Mouse (Mus musculus) bone marrow macrophage, adult 2 months (primary cell): ENCODE results near the gene Gm17655. TPM values are rescaled to one million over a fixed set of nuclear protein-coding genes. Genes with fewer than 3 reads are reported as not detected.

Source experiments
- H3K27ac ChIP-seq: 2 replicates; pipeline ENCODE4 v1.5.1; 2012; ENCODE audit warnings: low read depth, low read length; ENCODE audit not compliant: insufficient read depth
- H3K4me1 ChIP-seq: 2 replicates; pipeline ENCODE4 v1.6.1; 2012; ENCODE audit warnings: low read length; ENCODE audit not compliant: control insufficient read depth, insufficient read depth
- H3K4me3 ChIP-seq: 2 replicates; pipeline ENCODE4 v1.5.1; 2012; ENCODE audit warnings: mild to moderate bottlenecking, low read length, moderate library complexity; ENCODE audit not compliant: insufficient read depth
- CTCF ChIP-seq: IDR thresholded peaks from 2 replicates; pipeline ENCODE4 v1.5.1; 2012; ENCODE audit warnings: low read depth, mild to moderate bottlenecking, low read length, moderate library complexity
- POLR2A ChIP-seq: IDR thresholded peaks from 2 replicates; pipeline ENCODE4 v1.6.1; 2012; ENCODE audit warnings: mild to moderate bottlenecking, low read depth, low read length, borderline replicate concordance
- polyA plus RNA-seq: library from polyadenylated mRNA; stranded (reverse); fragments of >200 nt; gene quantifications from 2 replicates; pipeline ENCODE4 v1.2.4, GENCODE M21; 2012; ENCODE audit not compliant: missing spikeins, insufficient read depth, insufficient read length

Gm17655 gene
- polyA plus RNA-seq, 1 experiment: 5.3 TPM

DNA sequence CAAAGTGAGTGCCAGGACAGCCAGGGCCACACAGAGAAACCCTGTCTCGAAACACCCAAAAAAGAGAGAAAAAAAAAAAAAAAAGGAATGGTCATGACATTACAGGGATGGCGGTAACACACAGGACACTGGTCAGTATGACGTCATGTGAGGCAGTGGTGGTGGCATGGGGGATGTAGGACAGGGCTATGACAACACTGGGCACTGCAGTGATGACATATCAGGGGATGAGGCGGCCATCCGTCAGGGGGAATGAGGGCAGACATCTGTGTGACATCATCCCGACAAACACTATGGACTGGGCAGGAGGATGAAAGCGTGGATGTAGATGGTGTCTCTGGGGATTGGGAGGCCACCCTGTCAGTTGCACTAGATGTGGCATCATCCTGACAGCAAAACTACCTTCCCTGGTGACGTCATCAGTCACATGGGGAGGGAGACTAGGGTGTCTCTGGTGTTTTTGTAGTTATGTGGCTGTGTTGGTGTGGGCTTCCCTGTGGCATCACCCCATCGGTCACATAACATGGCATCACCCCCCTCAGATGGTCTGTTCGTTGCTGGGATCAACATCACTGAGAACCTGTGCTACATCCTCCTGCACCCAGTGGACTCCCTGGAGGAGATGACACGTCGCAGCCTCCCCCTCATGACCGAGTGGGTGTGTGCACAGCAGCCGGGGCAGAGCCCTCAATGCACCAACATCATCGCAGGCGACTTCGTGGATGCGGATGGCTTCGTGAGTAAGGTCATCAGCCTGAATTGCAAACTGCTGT, 30.7 kb upstream of the Gm17655 start:
- Histone ChIP-seq H3K4me3 (no peak overlapping the region), H3K4me1 (peaks cover 3% of the 10 kb centered on the region; the same call in 1 of the 2 replicates), H3K27ac (no peak overlapping the region)
- TF ChIP-seq POLR2A (no peak), CTCF (no peak)

DNA sequence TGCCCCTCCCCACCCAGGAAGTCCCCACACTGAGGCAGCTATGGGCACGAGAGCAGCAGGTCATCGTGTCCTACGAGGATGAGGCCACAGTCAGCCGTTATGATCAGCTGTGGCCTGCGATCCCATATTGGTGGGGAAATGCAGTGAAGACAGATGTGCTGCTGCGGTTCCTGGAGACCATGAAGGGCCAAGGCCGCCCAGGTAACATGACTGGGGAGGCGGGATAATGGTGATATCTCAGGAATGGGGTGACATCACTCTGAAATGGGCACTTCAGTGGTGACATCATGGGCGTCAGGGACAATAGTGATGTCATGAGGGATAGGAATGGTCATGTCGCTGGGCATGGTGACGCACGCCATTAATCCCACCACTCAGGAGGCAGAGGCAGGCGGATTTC, 30.1 kb upstream of the Gm17655 start:
- Histone ChIP-seq H3K4me3 (no peak overlapping the region), H3K4me1 (peaks cover 3% of the 10 kb centered on the region; the same call in 1 of the 2 replicates), H3K27ac (no peak overlapping the region)
- TF ChIP-seq POLR2A (no peak), CTCF (no peak)

DNA sequence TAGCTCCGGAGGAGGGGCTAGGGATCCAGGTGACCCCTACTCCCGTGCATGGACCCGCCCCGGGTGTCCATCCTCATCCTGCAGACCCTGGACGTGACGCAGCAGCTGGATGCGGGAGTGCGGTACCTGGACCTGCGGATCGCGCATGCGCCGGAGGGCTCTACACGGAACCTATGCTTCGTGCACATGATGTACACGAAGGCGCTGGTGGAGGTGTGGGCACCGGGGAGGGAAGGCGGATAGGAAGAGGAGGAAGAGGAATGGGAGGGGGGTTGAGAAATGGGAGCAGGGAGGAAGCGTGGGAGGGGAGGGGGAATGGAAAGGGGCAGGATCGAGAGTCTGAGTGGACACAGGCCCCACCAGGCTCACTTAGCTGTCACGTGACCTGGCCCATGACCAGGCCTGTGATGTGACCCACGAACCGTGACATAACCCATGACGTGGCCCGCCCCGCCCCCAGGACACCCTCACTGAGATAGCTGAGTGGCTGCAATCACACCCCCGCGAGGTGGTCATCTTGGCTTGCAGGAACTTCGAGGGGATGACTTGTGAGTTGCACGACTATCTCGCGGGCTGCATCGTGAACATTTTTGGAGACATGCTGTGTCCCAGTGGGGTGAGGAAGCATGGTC, 29.5 kb upstream of the Gm17655 start:
- Histone ChIP-seq H3K27ac (no peak overlapping the region), H3K4me1 (peaks cover 3% of the 10 kb centered on the region; the same call in 1 of the 2 replicates), H3K4me3 (0 out of 2 replicates have a peak overlapping the region, but pooled peaks have one; percentile 22)
- no peak for TF ChIP-seq POLR2A
- no peak for TF ChIP-seq CTCF

DNA sequence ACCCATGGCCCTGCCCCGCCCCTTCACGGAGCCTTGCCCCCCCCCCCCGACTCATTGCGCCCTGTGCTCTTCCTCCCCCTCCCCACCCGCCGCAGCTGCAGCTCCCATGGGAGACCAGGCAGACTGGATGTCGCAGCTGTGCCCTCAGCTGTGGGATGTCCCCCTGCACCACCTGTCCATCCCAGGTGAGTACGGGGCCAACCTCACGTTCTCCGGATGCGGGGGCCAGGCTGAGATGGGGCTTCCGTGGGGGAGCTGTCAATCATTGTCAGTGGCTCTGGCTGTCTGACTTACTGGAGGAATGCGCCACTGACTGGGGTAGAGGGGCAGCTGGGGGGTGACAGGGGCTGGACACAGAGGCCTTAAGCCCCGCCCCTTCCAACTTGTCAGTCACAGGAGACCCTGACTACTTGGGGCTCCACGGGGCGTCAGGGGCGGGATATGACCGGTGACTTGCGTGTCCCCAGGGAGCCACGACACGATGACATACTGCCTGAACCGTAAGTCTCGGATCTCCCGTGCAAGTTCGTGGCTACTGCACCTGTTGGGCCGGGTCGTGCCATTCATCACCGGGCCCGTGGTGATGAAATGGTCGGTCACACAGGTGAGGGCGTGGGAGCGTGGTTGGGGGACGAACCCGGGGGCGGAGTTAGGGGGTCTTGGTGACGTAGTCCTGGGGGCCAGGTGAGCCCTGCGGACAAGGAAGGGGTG, 28.8 kb upstream of the Gm17655 start:
- Histone ChIP-seq H3K4me3 (peak overlapping the region; percentile 24), H3K4me1 (peaks cover 3% of the 10 kb centered on the region; the same call in 1 of the 2 replicates), H3K27ac (no peak overlapping the region)
- TF ChIP-seq CTCF (no peak), POLR2A (no peak)

DNA sequence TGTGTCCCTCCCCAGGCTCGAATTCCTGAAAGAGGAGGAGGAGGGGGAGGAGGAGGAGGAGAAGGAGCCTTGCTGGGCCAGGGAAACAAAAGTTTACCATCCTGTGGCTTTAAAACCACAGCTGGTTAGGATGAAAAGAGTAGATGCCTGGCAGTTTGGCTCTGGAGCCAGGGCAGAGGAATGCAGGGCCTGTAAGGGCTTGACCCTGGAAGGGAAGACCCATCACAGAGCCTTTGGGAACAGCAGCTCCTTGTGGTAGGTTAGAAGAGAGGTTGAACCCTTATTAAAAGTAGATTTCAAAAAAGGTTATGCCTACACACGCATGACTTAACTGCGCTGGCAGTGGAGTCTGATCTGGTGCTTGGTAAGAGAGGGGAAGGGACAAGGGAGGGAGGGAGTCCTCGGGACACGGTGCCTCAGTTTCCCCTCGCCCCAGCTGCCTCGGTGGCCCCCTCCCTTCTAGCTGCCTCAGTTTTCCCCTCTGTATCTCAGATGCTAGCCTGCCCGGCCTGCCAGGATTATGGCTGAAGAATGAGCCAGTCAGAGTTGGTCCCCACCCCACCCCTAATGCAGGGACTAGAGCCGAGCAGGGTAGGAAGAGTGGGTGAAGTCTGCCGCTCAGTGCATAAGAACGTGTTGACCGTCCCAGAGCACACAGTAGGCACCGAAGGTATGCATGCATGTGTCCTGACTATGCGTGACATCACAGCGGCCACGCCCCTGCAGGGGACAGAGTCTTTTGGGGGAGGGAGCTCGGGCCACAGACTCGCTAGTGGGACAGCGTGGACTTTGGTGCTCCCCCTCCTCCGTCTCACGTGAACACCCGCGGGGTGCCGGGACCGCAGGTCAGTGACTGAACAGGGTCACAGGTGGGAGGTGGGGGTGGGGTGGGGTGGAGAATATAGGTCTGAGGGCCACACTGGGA, 27.6 kb upstream of the Gm17655 start, which contains the start of gene Plcxd1:
Gene Plcxd1, plus strand, starts transcription at position 314 of the 925 bp plus-strand sequence.
- TF ChIP-seq POLR2A (no peak), CTCF (no peak)
- peaks cover 6% of the 10 kb centered on the region for H3K4me1 ChIP-seq
- H3K27ac ChIP-seq: no peak within 1 kb of the TSS
- H3K4me3 ChIP-seq: no peak within 1 kb of the TSS

DNA sequence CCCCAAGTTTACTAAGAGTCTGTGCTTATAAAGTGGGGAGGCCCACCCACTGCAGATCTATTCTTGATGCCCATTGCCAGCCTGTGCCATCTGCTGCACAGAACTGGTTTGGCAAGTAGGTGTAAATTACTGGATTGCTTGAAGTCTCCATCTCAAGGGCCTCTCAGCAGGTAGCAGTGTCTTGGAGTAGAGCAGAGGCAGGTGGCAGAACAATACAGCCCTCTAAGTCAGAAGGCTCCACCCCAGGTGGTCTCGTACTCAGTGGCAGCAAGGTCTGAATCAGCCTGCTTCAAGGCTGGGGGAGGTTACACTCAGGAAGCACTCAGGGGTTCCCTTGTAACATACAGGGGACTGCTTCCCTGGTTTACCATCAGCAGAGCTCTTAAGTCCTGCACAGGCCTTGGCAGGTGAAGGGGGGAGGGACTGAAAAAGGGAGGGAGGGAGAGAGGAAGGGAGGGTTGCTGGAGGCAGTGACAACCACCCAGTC, 26.7 kb upstream of the Gm17655 start:
- H3K4me3 ChIP-seq: no peak overlapping the region
- H3K27ac ChIP-seq: no peak overlapping the region
- H3K4me1 ChIP-seq: peaks cover 6% of the 10 kb centered on the region
- TF ChIP-seq CTCF (no peak), POLR2A (no peak)

DNA sequence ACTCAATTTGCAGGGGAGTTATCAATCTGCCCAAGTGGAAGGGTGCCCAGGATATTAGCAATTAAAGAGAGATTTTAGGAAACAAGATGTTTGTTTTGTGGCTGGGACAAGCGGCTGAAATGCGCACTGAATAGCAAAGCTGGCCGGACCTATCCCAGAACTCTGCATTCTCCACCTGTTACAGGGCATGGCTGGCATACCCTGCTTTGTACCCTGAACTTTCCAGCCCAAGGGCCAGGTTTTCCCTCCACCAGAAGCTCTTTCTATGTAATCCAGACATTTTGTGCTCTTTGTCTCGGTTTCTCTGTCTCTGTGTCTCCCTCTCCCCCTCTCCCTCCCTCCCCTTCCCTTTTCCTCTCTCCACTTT, 22.5 kb upstream of the Gm17655 start:
- Histone ChIP-seq H3K4me1 (peaks cover 3% of the 10 kb centered on the region), H3K27ac (peak overlapping the region; percentile 59), H3K4me3 (peak overlapping the region; percentile 62)
- TF ChIP-seq CTCF: no peak
- no peak for TF ChIP-seq POLR2A

DNA sequence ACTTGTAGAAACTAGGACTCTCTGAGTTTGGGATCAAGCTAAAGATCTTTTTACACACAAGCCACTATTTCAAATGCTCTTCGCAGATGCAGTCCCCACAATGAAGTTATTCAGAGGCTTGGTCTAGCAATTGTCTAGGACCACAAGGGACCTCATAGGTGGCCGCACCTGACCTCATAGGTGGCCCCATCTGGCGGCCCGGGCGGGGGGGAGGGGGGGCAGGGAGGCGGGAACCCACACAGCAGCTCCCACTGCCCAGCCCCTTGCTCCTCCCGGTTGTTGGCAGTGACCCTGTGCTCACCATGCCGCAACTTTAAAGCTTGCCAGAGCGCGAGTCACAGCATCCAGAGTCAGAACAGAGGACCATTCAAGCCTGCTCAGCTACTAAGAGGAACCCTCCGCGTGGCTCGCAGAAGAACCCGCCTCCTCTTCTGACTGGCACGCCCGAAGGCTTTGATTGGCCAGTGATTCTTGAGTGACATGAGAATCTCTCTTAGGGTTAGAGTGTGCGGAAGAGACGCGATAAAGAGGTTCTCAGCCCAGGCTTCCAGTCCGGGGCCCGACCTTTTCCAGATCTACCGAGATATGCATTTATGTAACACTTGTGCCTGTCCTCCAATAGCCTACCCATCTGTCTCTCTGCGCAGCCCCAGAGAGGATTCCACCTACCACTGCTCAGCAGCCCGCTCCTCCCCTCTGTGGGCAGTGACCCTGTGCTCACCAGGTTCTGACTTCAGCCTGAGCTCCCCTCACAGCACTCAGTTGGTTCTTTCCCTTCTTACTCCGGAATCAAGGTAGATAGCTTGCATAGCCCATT, 21.9 kb upstream of the Gm17655 start, which contains the start of gene Gm35315:
Gene Gm35315, minus strand, starts transcription at position 391 of the 817 bp plus-strand sequence.
- peak within 1 kb of the TSS; percentile 62 for H3K4me3 ChIP-seq
- H3K27ac ChIP-seq: peak within 1 kb of the TSS; percentile 59
- no peak for TF ChIP-seq CTCF
- no peak for TF ChIP-seq POLR2A
- H3K4me1 ChIP-seq: peaks cover 3% of the 10 kb centered on the region

DNA sequence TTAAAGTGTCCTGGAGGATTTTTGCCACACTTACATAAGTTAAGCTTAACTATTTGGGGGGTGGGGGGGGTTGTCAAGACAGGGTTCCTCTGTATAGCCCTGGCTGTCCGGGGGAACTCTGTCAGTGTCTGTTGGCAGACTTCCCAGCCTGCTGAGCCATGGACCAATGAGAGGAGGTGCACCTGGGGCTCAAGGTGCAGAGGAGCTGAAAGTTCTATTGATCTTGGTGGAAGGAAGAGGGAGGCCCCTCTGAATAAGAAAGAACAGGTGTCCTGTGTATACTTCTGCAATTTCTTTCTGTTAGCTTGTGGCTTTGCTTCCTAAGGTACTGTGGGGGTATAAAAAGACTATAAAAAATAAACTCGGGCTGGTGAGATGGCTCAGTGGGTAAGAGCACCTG, 19.2 kb upstream of the Gm17655 start:
- TF ChIP-seq POLR2A: no peak
- Histone ChIP-seq H3K4me3 (no peak overlapping the region), H3K4me1 (peaks cover 3% of the 10 kb centered on the region), H3K27ac (no peak overlapping the region)
